Mouse (Mus musculus) layer of hippocampus, adult 8-10 months (tissue): Measurements from ENCODE around the gene Tnr. TPM values are rescaled to one million over a fixed set of nuclear protein-coding genes. Genes with fewer than 3 reads are reported as not detected.
A peak's percentile ranks its signal among the peaks of the same experiment; 100 is the strongest.

Experiments used
- DNase-seq, 2 experiments: peaks; one replicate each; pipeline ENCODE4 v3.0.0; 2022; ENCODE audit warnings: low spot score in 2 of 2
- total RNA-seq, 4 experiments: library from RNA; stranded (reverse); gene quantifications; 2 replicates each; pipeline ENCODE4 v1.2.4; 2022

Tnr gene
- total RNA-seq, 4 experiments from 2014 or later: 120 to 153 (median 134) TPM

- peak; percentile 29 to 62 for DNase-seq
Measured at GRCm38 (mm10) chr1:159783842-159784241, 260.3 kb downstream of the Tnr start.

DNA sequence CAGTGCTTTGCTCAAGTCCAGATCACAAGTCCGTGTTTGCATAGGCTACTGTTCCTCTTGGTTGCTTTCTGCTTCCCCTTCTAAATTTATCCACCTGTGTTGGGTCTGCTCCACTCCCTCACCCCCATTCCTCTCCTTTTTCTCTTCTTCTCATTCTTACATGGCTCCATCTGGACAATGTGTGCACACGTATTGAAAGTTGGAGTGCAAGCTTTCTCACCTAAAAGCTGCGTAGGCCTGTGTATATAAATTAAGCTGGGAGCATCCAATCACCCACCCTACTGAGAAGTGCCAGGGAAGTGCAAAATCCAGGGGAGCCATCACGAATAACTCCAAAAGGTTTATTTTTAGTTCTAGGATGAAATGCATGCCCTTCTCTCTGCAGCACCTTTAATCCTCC, 264.7 kb downstream of the Tnr start:
- no peak for DNase-seq

DNA sequence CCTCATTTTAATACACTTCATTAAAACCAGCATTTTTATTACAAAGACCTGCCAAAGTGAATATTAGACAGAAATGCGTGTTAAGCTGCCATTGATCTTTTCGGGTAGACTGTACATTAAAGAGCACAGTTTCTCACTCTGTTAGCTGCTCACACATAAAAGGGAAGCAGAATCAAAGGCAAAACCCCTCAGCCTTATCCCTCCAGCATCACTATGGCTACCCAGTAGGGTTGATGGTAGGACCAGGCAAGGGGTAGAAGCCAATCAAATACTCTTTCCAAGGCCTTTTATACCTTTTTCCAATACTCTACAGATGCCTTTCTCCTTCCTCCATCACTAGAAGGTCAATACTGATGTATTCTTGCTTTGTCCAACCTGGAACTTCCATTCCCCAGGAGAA, 269.0 kb downstream of the Tnr start:
- no peak for DNase-seq

GRCm38 (mm10) chr1:159796021-159796420, 272.5 kb downstream of the Tnr start:
- DNase-seq: no peak

- DNase-seq: no peak
Measured at GRCm38 (mm10) chr1:159800366-159800765, 276.8 kb downstream of the Tnr start.

DNA sequence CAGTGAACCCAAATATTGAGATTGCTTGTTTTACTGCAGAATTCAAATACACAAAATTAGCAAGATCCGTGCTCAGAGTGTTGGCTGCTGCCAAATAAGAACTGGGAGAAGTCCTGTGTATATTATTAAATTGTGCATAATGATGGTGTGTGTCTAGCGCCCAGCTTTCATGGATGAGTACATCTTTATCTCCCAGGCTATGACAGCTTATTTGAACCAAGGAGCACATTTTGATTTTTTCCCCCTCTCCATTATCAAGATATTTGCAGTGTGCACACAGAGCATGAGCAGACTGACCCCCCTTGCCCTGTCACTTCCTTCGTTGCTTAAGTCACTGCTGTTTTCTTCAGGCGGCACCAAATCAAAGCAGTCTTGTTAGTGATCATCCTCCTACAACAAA, 278.2 kb downstream of the Tnr start:
- no peak for DNase-seq

- no peak for DNase-seq
Measured at GRCm38 (mm10) chr1:159803711-159804110, 280.1 kb downstream of the Tnr start.

- DNase-seq: no peak
Measured at GRCm38 (mm10) chr1:159809493-159809892, 285.9 kb downstream of the Tnr start.

DNA sequence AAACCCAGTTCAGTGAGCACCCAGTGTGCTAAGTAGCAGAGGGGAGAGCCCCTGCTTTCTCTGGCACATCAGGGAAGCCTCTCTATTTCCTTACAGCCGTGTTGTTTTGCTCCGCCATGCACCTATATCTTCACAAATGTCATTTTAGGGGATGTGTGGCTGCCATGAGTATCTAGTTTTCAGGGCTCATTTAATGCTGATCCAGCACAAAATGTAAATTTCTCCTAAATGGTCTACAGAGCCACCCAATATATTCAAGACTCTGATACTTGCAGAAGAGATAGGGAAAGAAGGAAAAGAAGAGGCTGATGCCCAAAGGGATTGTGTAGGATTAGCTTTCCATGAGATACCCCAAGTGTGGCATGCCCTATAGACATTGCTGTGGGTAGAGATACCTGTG, 288.2 kb downstream of the Tnr start:
- DNase-seq: no peak

DNA sequence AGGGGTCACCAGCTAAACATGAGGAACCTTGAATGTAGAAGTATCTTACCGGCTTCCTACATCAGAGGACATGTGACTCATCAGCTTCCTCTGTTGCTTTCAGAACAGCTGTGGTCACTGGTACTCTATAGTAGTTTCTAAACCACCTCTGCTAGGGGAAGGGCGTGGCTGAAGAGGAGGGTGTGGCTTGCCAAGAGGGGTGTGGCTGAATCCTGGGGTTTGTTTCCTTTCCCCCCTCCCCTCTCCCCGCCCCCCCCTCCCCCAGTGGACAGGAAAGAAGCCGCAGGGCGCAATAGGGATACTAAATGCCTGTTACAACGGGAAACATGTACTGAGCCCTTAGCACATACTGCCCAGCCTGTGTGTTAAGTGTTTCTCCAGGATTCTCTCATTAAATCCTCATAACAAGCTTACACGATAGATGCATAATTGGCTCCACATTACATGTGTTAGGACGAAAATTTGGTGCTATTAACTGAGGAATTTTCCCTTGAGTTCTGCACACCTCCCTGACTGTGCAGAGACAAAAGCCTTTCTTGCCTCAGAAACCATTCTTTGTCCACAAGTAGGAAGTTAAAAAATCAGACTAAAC, 289.3 kb downstream of the Tnr start:
- DNase-seq: no peak

DNA sequence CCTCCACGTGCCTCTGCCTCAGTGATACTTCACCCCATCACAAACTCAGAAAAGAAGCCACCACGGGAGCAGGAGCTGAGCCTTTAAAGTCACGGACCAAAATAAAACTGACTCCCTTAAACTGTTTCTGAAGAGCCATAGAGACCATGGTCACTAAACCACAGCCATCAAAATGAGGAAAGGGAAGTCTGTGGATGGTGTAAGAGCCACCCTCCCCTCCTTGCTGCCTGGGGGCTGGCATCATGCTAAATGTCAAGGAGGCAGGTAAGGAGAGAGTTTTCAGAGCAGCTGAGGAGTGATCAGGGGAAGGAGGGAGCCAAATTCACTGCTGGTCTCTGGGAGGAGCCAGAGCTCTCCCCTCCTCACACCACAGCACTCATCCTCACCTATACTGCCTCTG, 290.8 kb downstream of the Tnr start:
- DNase-seq: no peak

- no peak for DNase-seq
Measured at GRCm38 (mm10) chr1:159816614-159817371, 293.2 kb downstream of the Tnr start.

DNA sequence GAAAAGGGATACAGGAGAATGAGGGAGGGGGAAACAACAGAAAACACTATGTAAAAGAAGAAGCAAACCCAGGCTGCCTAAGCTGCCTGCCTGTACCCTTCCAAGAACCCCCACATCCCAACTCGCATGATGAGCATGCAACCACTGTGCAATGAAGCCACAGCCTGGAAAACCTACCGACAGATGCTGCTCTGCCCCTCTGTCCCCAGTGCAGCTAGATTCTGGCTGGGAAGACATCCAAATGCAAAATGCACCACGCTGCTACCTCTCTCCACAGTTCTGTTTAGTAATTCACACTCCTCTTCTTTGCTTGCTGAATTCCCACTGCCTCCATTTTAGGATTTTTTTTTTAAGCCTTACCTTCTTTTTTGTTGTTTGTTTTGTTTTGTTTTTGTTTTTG, 295.9 kb downstream of the Tnr start:
- no peak for DNase-seq

DNA sequence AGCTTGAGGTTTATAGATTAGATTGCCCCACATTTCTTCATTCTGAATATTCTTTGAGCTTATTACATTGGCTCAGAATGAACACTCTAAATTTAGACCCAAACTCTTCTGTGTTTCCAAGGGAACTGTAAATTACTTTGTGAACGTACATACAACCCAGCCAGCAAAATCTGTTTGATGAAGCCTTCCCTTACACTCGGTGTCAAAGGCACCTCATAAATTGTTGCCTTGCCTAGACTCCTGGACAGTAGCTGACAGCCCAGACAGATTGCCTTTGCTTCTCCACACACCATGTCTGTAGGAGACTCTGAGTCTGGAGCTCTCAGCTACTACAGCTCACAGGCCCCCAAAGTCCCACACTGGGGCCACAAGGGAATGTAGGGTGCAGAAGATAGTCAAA, 298.8 kb downstream of the Tnr start:
- no peak for DNase-seq

DNA sequence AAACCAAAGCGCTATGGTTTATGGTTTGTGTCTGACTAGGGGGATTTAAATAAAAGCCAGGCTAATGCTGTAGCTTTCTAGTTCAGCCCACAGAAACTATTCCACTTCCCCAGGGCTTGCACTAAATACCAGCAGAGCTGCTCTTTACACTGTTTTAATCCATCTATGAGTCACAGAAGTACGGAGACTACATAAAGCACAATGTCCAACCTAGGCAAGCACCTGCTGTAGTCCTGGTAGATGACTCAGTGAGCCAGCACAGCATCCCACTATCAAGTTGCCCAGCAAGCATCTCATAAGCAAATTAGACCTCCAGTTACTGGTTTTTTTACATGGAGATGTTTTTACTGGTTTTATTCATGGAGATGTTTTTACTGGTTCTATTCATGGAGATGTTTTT, 305.0 kb downstream of the Tnr start:
- DNase-seq: no peak

DNA sequence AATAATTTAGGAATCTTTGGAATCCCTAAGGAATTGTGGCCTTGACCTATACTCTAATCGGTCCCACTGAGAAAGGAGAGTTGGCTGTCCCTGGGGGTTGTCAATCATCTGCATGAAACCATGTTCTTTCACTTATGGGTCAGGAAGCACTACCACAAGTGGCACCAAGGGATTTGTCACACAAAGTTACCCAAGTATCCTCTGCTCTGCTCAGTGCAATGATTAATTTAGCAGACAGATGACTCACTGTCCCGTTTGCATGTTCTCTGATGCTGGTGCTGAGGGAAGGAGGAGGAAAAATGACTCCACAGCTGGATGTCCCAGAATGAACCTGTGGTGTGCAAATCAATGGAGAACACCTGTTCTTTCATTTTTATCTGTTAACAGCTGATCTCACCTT, 309.6 kb downstream of the Tnr start:
- no peak for DNase-seq

DNA sequence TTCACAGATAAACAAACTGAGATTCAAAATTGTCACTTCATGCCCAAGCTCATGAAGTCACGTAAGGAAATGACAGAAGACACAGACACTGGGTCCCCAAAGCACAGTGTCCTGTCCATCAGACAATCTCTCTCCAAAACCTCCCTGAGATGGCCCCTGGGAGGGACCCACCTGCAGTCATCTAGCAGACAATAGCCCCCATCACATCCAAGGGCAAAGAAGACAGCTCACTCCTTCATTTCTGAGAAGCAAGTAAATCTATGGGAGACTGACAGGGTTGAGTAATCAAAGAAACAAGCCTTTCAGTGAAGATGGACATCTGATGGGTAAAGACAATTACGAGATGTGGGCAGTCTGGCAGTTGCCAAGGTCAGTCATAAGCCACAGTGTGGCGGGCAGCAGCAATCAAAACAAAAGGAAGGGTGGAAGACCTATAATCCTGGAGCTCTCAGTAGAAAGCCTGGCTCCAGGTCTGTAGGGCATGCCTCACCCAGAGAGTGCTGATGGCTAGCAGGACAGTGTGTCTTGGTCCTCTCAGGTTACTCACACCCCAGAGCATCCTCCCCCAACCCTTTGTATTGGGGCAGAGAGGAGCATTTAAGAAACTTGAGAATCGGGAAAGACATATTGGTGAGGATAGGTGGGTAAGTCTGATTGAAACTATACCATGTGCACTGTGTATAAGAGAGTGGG, 310.2 kb downstream of the Tnr start:
- no peak for DNase-seq

DNA sequence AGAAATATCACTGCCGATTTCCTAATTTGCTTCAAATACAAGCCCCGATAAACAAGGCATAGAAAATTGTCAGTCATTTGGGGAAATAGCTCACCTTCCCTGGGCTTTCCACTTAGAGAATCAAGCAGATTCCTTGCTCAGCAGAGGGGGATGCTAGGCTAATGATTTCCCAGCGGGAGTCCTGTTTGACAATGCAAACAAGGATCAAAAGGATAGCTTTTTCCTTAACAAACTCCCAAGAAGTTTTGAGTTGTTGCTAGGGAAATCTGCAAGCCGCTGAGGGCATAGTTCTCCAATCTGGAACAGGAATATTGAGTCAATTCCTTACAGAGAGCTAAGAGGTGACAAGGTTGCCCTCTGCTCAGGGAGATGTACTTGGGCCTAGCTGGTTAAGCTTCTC, 311.6 kb downstream of the Tnr start:
- DNase-seq: no peak

- no peak for DNase-seq
Measured at GRCm38 (mm10) chr1:159840337-159840736, 316.8 kb downstream of the Tnr start.

GRCm38 (mm10) chr1:159842876-159843275, 319.3 kb downstream of the Tnr start:
- no peak for DNase-seq

DNA sequence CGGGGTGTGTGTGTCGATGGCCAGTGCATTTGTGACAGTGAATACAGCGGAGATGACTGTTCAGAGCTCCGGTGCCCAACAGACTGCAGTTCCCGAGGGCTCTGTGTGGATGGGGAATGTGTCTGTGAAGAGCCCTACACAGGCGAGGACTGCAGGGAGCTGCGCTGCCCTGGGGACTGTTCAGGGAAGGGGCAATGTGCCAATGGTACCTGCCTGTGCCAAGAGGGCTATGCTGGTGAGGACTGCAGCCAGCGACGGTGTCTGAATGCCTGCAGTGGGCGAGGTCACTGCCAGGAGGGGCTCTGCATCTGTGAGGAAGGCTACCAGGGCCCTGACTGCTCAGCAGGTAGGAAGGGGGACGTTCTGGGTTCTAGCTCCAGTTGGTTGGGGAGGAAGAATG, 328.5 kb downstream of the Tnr start:
- DNase-seq: no peak

DNA sequence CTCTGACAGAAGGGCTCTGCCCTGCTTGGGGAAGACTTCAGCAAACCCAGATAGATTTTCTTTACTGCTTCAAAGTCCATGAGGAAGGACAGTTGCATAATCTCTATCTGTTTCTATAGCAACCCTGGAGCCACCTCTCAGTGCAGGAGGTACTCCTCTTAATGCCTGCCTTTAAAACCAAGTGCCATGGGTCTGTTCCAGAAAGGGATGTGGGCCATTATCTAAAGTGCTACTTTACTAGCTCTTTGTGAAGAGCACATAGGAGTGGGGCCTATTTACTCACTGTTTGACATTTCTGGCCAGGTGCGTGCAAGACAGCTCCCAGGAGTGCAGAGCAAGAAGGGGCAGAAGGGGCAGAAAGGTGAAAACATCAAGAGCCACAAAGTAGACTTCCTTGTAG, 330.7 kb downstream of the Tnr start:
- no peak for DNase-seq
